Mouse (Mus musculus) midbrain, embryonic 16.5 days (tissue): ENCODE results near the gene Gpatch8. TPM values are rescaled to one million over a fixed set of nuclear protein-coding genes. Genes with fewer than 3 reads are reported as not detected.

Source experiments
- ATAC-seq: fragments of 200-750 bp; cut with Nextera tagmentation; 2 replicates; pipeline ENCODE4 v1.8.0; 2017; ENCODE audit warnings: moderate TSS enrichment
- H3K27ac ChIP-seq: fragments of 300-500 bp; sonication (generic); 2 replicates; pipeline ENCODE4 v1.5.1; 2014; ENCODE audit warnings: mild to moderate bottlenecking, low read length, mixed read lengths
- H3K27me3 ChIP-seq: fragments of 300-500 bp; sonication (generic); 2 replicates; pipeline ENCODE4 v1.6.1; 2014; ENCODE audit warnings: low read depth, low read length, mixed read lengths; ENCODE audit not compliant: control insufficient read depth, insufficient read depth
- H3K36me3 ChIP-seq: fragments of 300-500 bp; sonication (generic); 2 replicates; pipeline ENCODE4 v1.6.1; 2014; ENCODE audit warnings: mild to moderate bottlenecking, low read length, moderate library complexity, mixed read lengths; ENCODE audit not compliant: control insufficient read depth, insufficient read depth
- H3K4me1 ChIP-seq: fragments of 300-500 bp; sonication (generic); 2 replicates; pipeline ENCODE4 v1.6.1; 2014; ENCODE audit warnings: mild to moderate bottlenecking, low read length, mixed read lengths; ENCODE audit not compliant: control insufficient read depth, insufficient read depth
- H3K4me2 ChIP-seq: fragments of 300-500 bp; sonication (generic); 2 replicates; pipeline ENCODE4 v1.6.1; 2014; ENCODE audit warnings: mild to moderate bottlenecking, low read length, mixed read lengths
- H3K4me3 ChIP-seq: fragments of 300-500 bp; sonication (generic); 2 replicates; pipeline ENCODE4 v1.5.1; 2014; ENCODE audit warnings: low read depth, mild to moderate bottlenecking, low read length, moderate library complexity, mixed read lengths
- H3K9ac ChIP-seq: fragments of 300-500 bp; sonication (generic); 2 replicates; pipeline ENCODE4 v1.6.1; 2014; ENCODE audit warnings: low read depth, low read length, mixed read lengths
- H3K9me3 ChIP-seq: fragments of 300-500 bp; sonication (generic); replicated peaks from 2 replicates; pipeline ENCODE4 v1.6.1; 2014; ENCODE audit warnings: mild to moderate bottlenecking, low read length, mixed read lengths; ENCODE audit not compliant: control insufficient read depth, poor library complexity, severe bottlenecking
- WGBS: fragments of 180-500 bp; shearing (Covaris S2); extraction: QIAGEN DNeasy Blood & Tissue Kit; methylation state at CpG from one replicate; pipeline ENCODE4 v1.1.7; 2014; 5-methylcytosine and 5-hydroxymethylcytosine counted together
- polyA plus RNA-seq: library from polyadenylated mRNA; unstranded; fragments of >200 nt; fragmentation: Nextera tagmentation; extraction: Ambion mirVana; gene quantifications from 2 replicates; pipeline ENCODE4 v1.2.1, GENCODE M21; 2015

Gpatch8 gene
- polyA plus RNA-seq, 1 experiment from 2014 or later: 64.1 TPM

GRCm38 (mm10) chr11:102444781-102445180 lies 111.4 kb downstream of the Gpatch8 start:
- Histone ChIP-seq H3K27ac (peak overlapping the region; percentile 99), H3K4me1 (peaks cover 30% of the 10 kb centered on the region), H3K36me3 (peaks cover 23% of the 10 kb centered on the region), H3K27me3 (no peaks in the 10 kb centered on the region), H3K4me2 (peak overlapping the region; percentile 82), H3K9me3 (no peaks in the 10 kb centered on the region), H3K4me3 (peak overlapping the region; percentile 87), H3K9ac (peak overlapping the region; percentile 100)
- no peak for ATAC-seq
- WGBS: 4% methylated on average over 6 of the region's 6 CpGs

- Histone ChIP-seq H3K4me1 (peaks cover 30% of the 10 kb centered on the region), H3K36me3 (peaks cover 28% of the 10 kb centered on the region), H3K27me3 (no peaks in the 10 kb centered on the region), H3K9ac (no peak overlapping the region), H3K9me3 (no peaks in the 10 kb centered on the region), H3K27ac (no peak overlapping the region), H3K4me2 (peak overlapping the region; percentile 82), H3K4me3 (no peak overlapping the region)
- no peak for ATAC-seq
- WGBS: 77% methylated on average over 3 of the region's 3 CpGs
These were observed 111.9 kb downstream of the Gpatch8 start for GRCm38 (mm10) chr11:102444321-102444720.

DNA sequence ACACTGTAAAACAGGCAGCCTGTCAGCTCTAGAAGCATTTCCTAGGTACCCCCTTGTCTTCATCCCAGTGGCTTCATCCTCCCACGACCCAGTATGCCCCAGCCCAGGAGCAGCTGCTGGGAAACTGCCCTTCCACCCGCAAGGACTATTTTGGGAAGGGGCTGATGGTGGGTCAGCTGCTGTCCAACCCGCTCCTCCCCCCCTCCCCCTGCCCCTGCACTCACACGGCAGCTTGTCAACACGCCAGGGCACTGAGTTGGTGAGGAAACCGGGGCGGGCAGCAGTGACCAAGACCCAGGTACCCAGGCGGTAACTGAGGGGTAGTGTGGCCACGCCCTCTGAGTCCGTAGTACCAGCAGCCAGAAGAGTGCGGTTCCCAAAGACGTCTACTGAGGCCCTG lies 112.5 kb downstream of the Gpatch8 start:
- H3K4me3 ChIP-seq: no peak overlapping the region
- no peak overlapping the region for H3K9ac ChIP-seq
- ATAC-seq: no peak
- H3K27ac ChIP-seq: no peak overlapping the region
- 65% methylated on average over 11 of the region's 12 CpGs for WGBS
- H3K9me3 ChIP-seq: no peaks in the 10 kb centered on the region
- H3K27me3 ChIP-seq: no peaks in the 10 kb centered on the region
- peaks cover 30% of the 10 kb centered on the region for H3K4me1 ChIP-seq
- H3K4me2 ChIP-seq: no peak overlapping the region
- peaks cover 28% of the 10 kb centered on the region for H3K36me3 ChIP-seq

GRCm38 (mm10) chr11:102442089-102442488 lies 114.1 kb downstream of the Gpatch8 start:
- H3K27me3 ChIP-seq: no peaks in the 10 kb centered on the region
- H3K4me3 ChIP-seq: no peak overlapping the region
- H3K27ac ChIP-seq: no peak overlapping the region
- peaks cover 40% of the 10 kb centered on the region for H3K4me1 ChIP-seq
- H3K4me2 ChIP-seq: no peak overlapping the region
- WGBS: 90% methylated on average over 6 of the region's 6 CpGs
- no peak overlapping the region for H3K9ac ChIP-seq
- peaks cover 43% of the 10 kb centered on the region for H3K36me3 ChIP-seq
- no peaks in the 10 kb centered on the region for H3K9me3 ChIP-seq
- ATAC-seq: no peak

GRCm38 (mm10) chr11:102441434-102441833 lies 114.8 kb downstream of the Gpatch8 start:
- Histone ChIP-seq H3K4me3 (no peak overlapping the region), H3K9me3 (no peaks in the 10 kb centered on the region), H3K27me3 (no peaks in the 10 kb centered on the region), H3K4me2 (no peak overlapping the region), H3K36me3 (peaks cover 44% of the 10 kb centered on the region), H3K9ac (no peak overlapping the region), H3K27ac (no peak overlapping the region), H3K4me1 (peaks cover 41% of the 10 kb centered on the region)
- ATAC-seq: no peak
- 83% methylated on average over 3 of the region's 3 CpGs for WGBS

GRCm38 (mm10) chr11:102440255-102440654 lies 115.9 kb downstream of the Gpatch8 start:
- no peak for ATAC-seq
- peaks cover 32% of the 10 kb centered on the region for H3K4me1 ChIP-seq
- no peak overlapping the region for H3K27ac ChIP-seq
- WGBS: 86% methylated on average over 8 of the region's 8 CpGs
- H3K4me2 ChIP-seq: no peak overlapping the region
- H3K9ac ChIP-seq: no peak overlapping the region
- H3K4me3 ChIP-seq: no peak overlapping the region
- H3K36me3 ChIP-seq: peaks cover 52% of the 10 kb centered on the region
- H3K27me3 ChIP-seq: no peaks in the 10 kb centered on the region
- no peaks in the 10 kb centered on the region for H3K9me3 ChIP-seq

DNA sequence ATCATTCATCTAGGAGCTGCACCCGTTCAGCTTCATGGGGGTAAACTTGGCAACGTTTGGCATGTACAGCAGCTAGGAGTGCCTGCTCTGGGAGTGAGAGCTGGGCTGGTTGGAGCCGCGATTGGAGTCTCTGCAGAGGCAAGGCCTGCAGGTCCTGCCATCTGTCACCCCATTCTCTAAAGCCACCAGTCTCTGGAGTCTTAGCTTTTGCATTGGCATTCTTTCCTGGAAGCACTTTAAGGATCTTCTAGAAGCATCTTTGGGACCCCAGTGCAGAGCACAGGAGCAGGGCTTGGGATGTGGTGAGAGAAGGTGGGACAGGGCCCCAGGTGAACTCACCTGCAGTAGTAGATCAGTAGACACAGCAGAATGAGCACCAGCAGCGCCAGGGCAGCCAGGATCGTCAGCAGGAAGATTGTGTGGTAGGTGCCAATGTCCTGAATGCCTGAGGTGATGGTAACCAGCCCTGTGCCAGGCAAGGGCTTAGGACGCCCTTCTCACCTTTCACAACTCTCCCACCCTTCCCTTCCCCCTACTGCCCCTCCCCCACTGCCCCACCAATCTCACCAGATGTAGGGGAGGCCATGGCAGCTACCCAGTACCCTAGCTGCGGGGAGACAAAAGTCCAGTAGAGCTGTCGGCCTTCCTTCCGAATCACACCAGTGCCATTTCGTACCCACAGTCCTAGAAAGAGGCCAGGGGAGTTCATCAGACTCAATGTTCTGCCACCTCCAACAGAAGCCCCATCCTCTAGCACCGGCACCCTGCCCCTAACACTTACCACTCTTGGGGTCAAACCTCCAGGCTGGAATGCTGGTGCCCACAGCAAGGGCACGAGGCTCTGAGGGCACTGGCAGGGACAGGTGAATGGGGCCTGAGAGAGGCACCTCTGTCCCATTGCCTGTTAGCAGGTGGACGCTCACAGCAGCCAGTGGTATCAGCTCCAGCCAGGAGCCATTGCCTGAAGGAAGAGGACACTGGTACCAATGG lies 116.8 kb downstream of the Gpatch8 start:
- ATAC-seq: no peak
- H3K9me3 ChIP-seq: no peaks in the 10 kb centered on the region
- 74% methylated on average over 14 of the region's 14 CpGs for WGBS
- peaks cover 23% of the 10 kb centered on the region for H3K4me1 ChIP-seq
- H3K4me2 ChIP-seq: no peak overlapping the region
- 0 out of 2 replicates have a peak overlapping the region, but pooled peaks have one; percentile 28 for H3K27ac ChIP-seq
- H3K4me3 ChIP-seq: no peak overlapping the region
- H3K9ac ChIP-seq: no peak overlapping the region
- peaks cover 58% of the 10 kb centered on the region for H3K36me3 ChIP-seq
- no peaks in the 10 kb centered on the region for H3K27me3 ChIP-seq

GRCm38 (mm10) chr11:102438212-102439092 lies 117.7 kb downstream of the Gpatch8 start:
- H3K36me3 ChIP-seq: peaks cover 58% of the 10 kb centered on the region
- H3K27ac ChIP-seq: 0 out of 2 replicates have a peak overlapping the region, but pooled peaks have one; percentile 28
- H3K4me2 ChIP-seq: peak overlapping the region; percentile 48
- no peaks in the 10 kb centered on the region for H3K9me3 ChIP-seq
- H3K4me3 ChIP-seq: peak overlapping the region; percentile 24
- peaks cover 17% of the 10 kb centered on the region for H3K4me1 ChIP-seq
- H3K27me3 ChIP-seq: no peaks in the 10 kb centered on the region
- 11% methylated on average over 77 of the region's 77 CpGs for WGBS
- H3K9ac ChIP-seq: peak overlapping the region; percentile 56
- ATAC-seq: no peak
